Mouse (Mus musculus) CD4-positive, CD25-positive, alpha-beta regulatory T cell, adult 4 months (primary cell): ENCODE data around the gene Ssbp2. TPM values are rescaled to one million over a fixed set of nuclear protein-coding genes. Genes with fewer than 3 reads are reported as not detected.

ENCODE experiments used
- ATAC-seq: one replicate; pipeline ENCODE4 v1.8.0; 2017
- polyA plus RNA-seq, 2 experiments: library from polyadenylated mRNA; unstranded; fragments of 100-300 nt; shearing (Covaris generic); gene quantifications; one replicate each; pipeline ENCODE4 v1.2.1; 2017

The Ssbp2 gene
- polyA plus RNA-seq, 2 experiments from 2014 or later: 196 to 205 TPM

GRCm38 (mm10) chr13:91461711-91462351, 1.7 kb downstream of the Ssbp2 start:
- ATAC-seq: no peak

- peak; percentile 3 for ATAC-seq
These were observed 2.3 kb downstream of the Ssbp2 start for GRCm38 (mm10) chr13:91462395-91462794.

- ATAC-seq: no peak
These were observed 2.9 kb downstream of the Ssbp2 start for GRCm38 (mm10) chr13:91462893-91463481.

- no peak for ATAC-seq
These were observed 5.1 kb downstream of the Ssbp2 start for GRCm38 (mm10) chr13:91465002-91465715.

- no peak for ATAC-seq
These were observed 11.5 kb downstream of the Ssbp2 start for GRCm38 (mm10) chr13:91471566-91471965.

GRCm38 (mm10) chr13:91471980-91472379, 11.9 kb downstream of the Ssbp2 start:
- no peak for ATAC-seq

GRCm38 (mm10) chr13:91473527-91473926, 13.4 kb downstream of the Ssbp2 start:
- ATAC-seq: no peak

- ATAC-seq: no peak
These were observed 13.9 kb downstream of the Ssbp2 start for GRCm38 (mm10) chr13:91474027-91474426.

GRCm38 (mm10) chr13:91475888-91476287, 15.8 kb downstream of the Ssbp2 start:
- no peak for ATAC-seq

- ATAC-seq: peak; percentile 21
These were observed 16.6 kb downstream of the Ssbp2 start for GRCm38 (mm10) chr13:91476596-91477100.

GRCm38 (mm10) chr13:91478011-91478410, 17.9 kb downstream of the Ssbp2 start:
- no peak for ATAC-seq

- peak; percentile 93 for ATAC-seq
These were observed 24.2 kb downstream of the Ssbp2 start for GRCm38 (mm10) chr13:91484303-91484702.

- ATAC-seq: no peak
These were observed 32.0 kb downstream of the Ssbp2 start for GRCm38 (mm10) chr13:91492133-91492532.

- ATAC-seq: peak; percentile 64
These were observed 37.0 kb downstream of the Ssbp2 start for GRCm38 (mm10) chr13:91497055-91497454.

GRCm38 (mm10) chr13:91501735-91502134, 41.7 kb downstream of the Ssbp2 start:
- ATAC-seq: no peak

GRCm38 (mm10) chr13:91502642-91503373, 42.7 kb downstream of the Ssbp2 start:
- no peak for ATAC-seq

GRCm38 (mm10) chr13:91508991-91509390, 48.9 kb downstream of the Ssbp2 start:
- ATAC-seq: peak; percentile 40

- peak; percentile 81 for ATAC-seq
These were observed 49.4 kb downstream of the Ssbp2 start for GRCm38 (mm10) chr13:91509467-91509866.

- ATAC-seq: no peak
These were observed 54.9 kb downstream of the Ssbp2 start for GRCm38 (mm10) chr13:91514979-91515378.

GRCm38 (mm10) chr13:91520073-91520750, 60.1 kb downstream of the Ssbp2 start:
- ATAC-seq: no peak

GRCm38 (mm10) chr13:91520968-91521367, 60.9 kb downstream of the Ssbp2 start:
- no peak for ATAC-seq

- ATAC-seq: no peak
These were observed 66.0 kb downstream of the Ssbp2 start for GRCm38 (mm10) chr13:91526058-91526457.
